Mouse (Mus musculus) lung, postnatal 0 days (tissue): Measurements from ENCODE around the gene Uqcc2. TPM values are rescaled to one million over a fixed set of nuclear protein-coding genes. Genes with fewer than 3 reads are reported as not detected.

Experiments used
- ATAC-seq: fragments of 200-750 bp; cut with Nextera tagmentation; 2 replicates; pipeline ENCODE4 v1.8.0; 2017; ENCODE audit warnings: moderate library complexity
- DNase-seq: peaks from one replicate; pipeline ENCODE4 v3.0.0-alpha.2; 2016; ENCODE audit warnings: low spot score
- H3K27ac ChIP-seq: fragments of 300-500 bp; sonication (generic); 2 replicates; pipeline ENCODE4 v1.5.1; 2014; ENCODE audit warnings: antibody characterized with exemption, mild to moderate bottlenecking, low read length, mixed read lengths
- H3K27me3 ChIP-seq: fragments of 300-500 bp; sonication (generic); replicated peaks from 2 replicates; pipeline ENCODE4 v1.6.1; 2014; ENCODE audit warnings: low read length, mixed read lengths; ENCODE audit not compliant: insufficient read depth
- H3K36me3 ChIP-seq: fragments of 300-500 bp; sonication (generic); 2 replicates; pipeline ENCODE4 v1.6.1; 2014; ENCODE audit warnings: low read length, mixed read lengths; ENCODE audit not compliant: insufficient read depth
- H3K4me1 ChIP-seq: fragments of 300-500 bp; sonication (generic); 2 replicates; pipeline ENCODE4 v1.6.1; 2014; ENCODE audit warnings: antibody characterized with exemption, low read depth, low read length, mixed read lengths; ENCODE audit not compliant: insufficient read depth
- H3K4me2 ChIP-seq: fragments of 300-500 bp; sonication (generic); replicated peaks from 2 replicates; pipeline ENCODE4 v1.6.1; 2014; ENCODE audit warnings: low read depth, mild to moderate bottlenecking, low read length, moderate library complexity, mixed read lengths
- H3K4me3 ChIP-seq: fragments of 300-500 bp; sonication (generic); 2 replicates; pipeline ENCODE4 v1.5.1; 2014; ENCODE audit warnings: low read depth, low read length
- H3K9ac ChIP-seq: fragments of 300-500 bp; sonication (generic); replicated peaks from 2 replicates; pipeline ENCODE4 v1.6.1; 2014; ENCODE audit warnings: low read depth, mild to moderate bottlenecking
- H3K9me3 ChIP-seq: fragments of 300-500 bp; sonication (generic); 2 replicates; pipeline ENCODE4 v1.6.1; 2016; ENCODE audit warnings: low read length, mixed read lengths
- CTCF ChIP-seq: IDR thresholded peaks from 2 replicates; pipeline ENCODE4 v1.5.1; 2016; ENCODE audit warnings: antibody characterized with exemption, mild to moderate bottlenecking
- EP300 ChIP-seq: IDR thresholded peaks from 2 replicates; pipeline ENCODE4 v1.6.1; 2016; ENCODE audit warnings: antibody characterized with exemption, mild to moderate bottlenecking, control low read depth
- WGBS: fragments of 180-500 bp; shearing (Covaris S2); extraction: QIAGEN DNeasy Blood & Tissue Kit; methylation state at CpG from one replicate; pipeline ENCODE4 v1.1.7; 2014; 5-methylcytosine and 5-hydroxymethylcytosine counted together
- polyA plus RNA-seq: library from polyadenylated mRNA; unstranded; fragments of >200 nt; fragmentation: Nextera tagmentation; extraction: Ambion mirVana; gene quantifications from 2 replicates; pipeline ENCODE4 v1.2.1, GENCODE M21; 2015

The Uqcc2 gene
- polyA plus RNA-seq, 1 experiment from 2014 or later: 176 TPM

- ATAC-seq: peak; percentile 93
- H3K9me3 ChIP-seq: no peaks in the 10 kb centered on the region
- H3K4me3 ChIP-seq: no peak overlapping the region
- no peak overlapping the region for H3K4me2 ChIP-seq
- 0 out of 2 replicates have a peak, but pooled peaks cover under 1% of the 10 kb centered on the region for H3K36me3 ChIP-seq
- TF ChIP-seq CTCF (no peak), EP300 (peak; percentile 74; the same call in 1 of the 2 replicates)
- H3K27ac ChIP-seq: peak overlapping the region; percentile 26; the same call in 1 of the 2 replicates
- no peak overlapping the region for H3K9ac ChIP-seq
- peak; percentile 87 for DNase-seq
- peaks cover 2% of the 10 kb centered on the region; the same call in 1 of the 2 replicates for H3K4me1 ChIP-seq
- no peaks in the 10 kb centered on the region for H3K27me3 ChIP-seq
- WGBS: 38% methylated on average over 9 of the region's 9 CpGs
These were observed 50.1 kb downstream of the Uqcc2 start for GRCm38 (mm10) chr17:27083601-27084000.

GRCm38 (mm10) chr17:27082796-27083195, 50.9 kb downstream of the Uqcc2 start:
- H3K27me3 ChIP-seq: no peaks in the 10 kb centered on the region
- TF ChIP-seq EP300 (no peak), CTCF (no peak)
- no peak overlapping the region for H3K4me3 ChIP-seq
- H3K27ac ChIP-seq: 0 out of 2 replicates have a peak overlapping the region, but pooled peaks have one; percentile 11
- H3K36me3 ChIP-seq: no peaks in the 10 kb centered on the region
- WGBS: 58% methylated on average over 8 of the region's 8 CpGs
- no peak for DNase-seq
- no peak overlapping the region for H3K4me2 ChIP-seq
- H3K9me3 ChIP-seq: no peaks in the 10 kb centered on the region
- H3K9ac ChIP-seq: no peak overlapping the region
- ATAC-seq: no peak
- H3K4me1 ChIP-seq: peaks cover 2% of the 10 kb centered on the region; the same call in 1 of the 2 replicates

- Histone ChIP-seq H3K27ac (no peak overlapping the region), H3K4me2 (no peak overlapping the region), H3K27me3 (no peaks in the 10 kb centered on the region), H3K4me1 (peaks cover 2% of the 10 kb centered on the region; the same call in 1 of the 2 replicates), H3K9me3 (no peaks in the 10 kb centered on the region), H3K4me3 (no peak overlapping the region), H3K36me3 (no peaks in the 10 kb centered on the region), H3K9ac (no peak overlapping the region)
- no peak for ATAC-seq
- DNase-seq: no peak
- 59% methylated on average over 5 of the region's 5 CpGs for WGBS
- TF ChIP-seq EP300: no peak
These were observed 51.8 kb downstream of the Uqcc2 start for GRCm38 (mm10) chr17:27081868-27082267.

- no peak for TF ChIP-seq EP300
- TF ChIP-seq CTCF: no peak
- H3K4me3 ChIP-seq: no peak overlapping the region
- no peaks in the 10 kb centered on the region for H3K36me3 ChIP-seq
- no peak overlapping the region for H3K27ac ChIP-seq
- DNase-seq (no peak), ATAC-seq (no peak)
- no peaks in the 10 kb centered on the region for H3K27me3 ChIP-seq
- no peak overlapping the region for H3K4me2 ChIP-seq
- 63% methylated on average over 6 of the region's 6 CpGs for WGBS
- H3K9me3 ChIP-seq: no peaks in the 10 kb centered on the region
- no peak overlapping the region for H3K9ac ChIP-seq
- H3K4me1 ChIP-seq: peaks cover 2% of the 10 kb centered on the region; the same call in 1 of the 2 replicates
These were observed 55.2 kb downstream of the Uqcc2 start for GRCm38 (mm10) chr17:27078499-27078898.

GRCm38 (mm10) chr17:27077920-27078319, 55.8 kb downstream of the Uqcc2 start:
- Histone ChIP-seq H3K4me3 (no peak overlapping the region), H3K27me3 (no peaks in the 10 kb centered on the region), H3K27ac (no peak overlapping the region), H3K9me3 (no peaks in the 10 kb centered on the region), H3K4me2 (no peak overlapping the region), H3K36me3 (no peaks in the 10 kb centered on the region), H3K9ac (no peak overlapping the region), H3K4me1 (peaks cover 2% of the 10 kb centered on the region; the same call in 1 of the 2 replicates)
- DNase-seq (no peak), ATAC-seq (no peak)
- 78% methylated on average over 6 of the region's 6 CpGs for WGBS
- peak; percentile 56 for TF ChIP-seq CTCF
- TF ChIP-seq EP300: no peak

- H3K27ac ChIP-seq: no peak overlapping the region
- TF ChIP-seq CTCF (peak; percentile 45), EP300 (no peak)
- H3K9ac ChIP-seq: no peak overlapping the region
- H3K27me3 ChIP-seq: no peaks in the 10 kb centered on the region
- H3K4me3 ChIP-seq: no peak overlapping the region
- no peaks in the 10 kb centered on the region for H3K36me3 ChIP-seq
- ATAC-seq: no peak
- DNase-seq: no peak
- H3K4me2 ChIP-seq: no peak overlapping the region
- 95% methylated on average over 7 of the region's 7 CpGs for WGBS
- H3K9me3 ChIP-seq: no peaks in the 10 kb centered on the region
- 0 out of 2 replicates have a peak, but pooled peaks cover 2% of the 10 kb centered on the region for H3K4me1 ChIP-seq
These were observed 56.6 kb downstream of the Uqcc2 start for GRCm38 (mm10) chr17:27077133-27077532.
